Mouse (Mus musculus): Measurements from ENCODE around the gene Tmem183a. TPM values are rescaled to one million over a fixed set of nuclear protein-coding genes. Genes with fewer than 3 reads are reported as not detected.

Tmem183a gene
- polyA plus RNA-seq, 1 experiment, result 98.5 TPM

DNA sequence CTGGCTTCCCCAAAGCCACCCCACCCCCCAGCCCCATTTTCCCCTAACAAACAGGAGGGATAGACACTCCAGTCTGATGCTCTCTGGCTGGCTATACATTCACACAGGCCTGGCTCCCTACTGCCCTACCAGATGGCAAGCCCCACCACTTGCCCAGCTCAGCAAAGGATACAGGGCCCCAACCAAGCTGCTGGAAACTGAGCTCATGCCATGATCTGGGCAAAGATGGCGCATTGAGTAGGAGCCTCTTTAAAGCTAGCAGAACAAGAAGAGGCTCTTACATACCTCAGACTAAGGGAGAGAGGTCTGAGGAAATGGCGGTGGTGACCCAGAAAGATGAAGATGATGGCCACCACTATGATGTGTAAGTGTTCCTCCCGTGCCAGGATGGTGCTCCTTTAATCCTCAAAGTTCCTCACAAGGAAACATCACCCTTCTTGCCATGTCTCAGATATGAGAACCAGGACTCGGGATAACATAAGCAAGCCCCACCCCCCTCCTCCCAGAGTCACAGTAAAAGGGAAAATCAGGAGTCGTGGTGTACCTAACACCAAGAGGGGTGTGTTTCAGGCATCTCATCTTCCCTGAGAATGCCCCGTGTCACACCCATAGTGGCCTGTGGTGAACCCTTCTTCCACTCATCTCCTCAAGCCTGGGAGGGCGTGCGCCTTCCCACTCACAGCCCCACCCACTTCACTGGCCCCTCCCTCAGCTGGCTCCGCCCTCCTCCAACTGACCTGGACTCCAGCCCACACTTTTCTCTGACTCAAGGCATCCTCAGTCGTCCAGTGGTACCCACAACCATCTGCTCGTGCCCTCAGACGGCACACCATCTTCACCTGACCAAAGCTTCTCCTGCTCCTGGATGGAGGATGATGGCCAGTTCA, 25.6 kb downstream of the Tmem183a start:
- no peak for TF ChIP-seq CTCF (IDR thresholded peaks at IDR 0.05; ENCODE audit: borderline replicate concordance, control insufficient read depth, extremely low read depth, insufficient read depth, low read length, poor library complexity)
- TF ChIP-seq POLR2A (IDR thresholded peaks at IDR 0.05; ENCODE audit: control insufficient read depth, extremely low read depth, insufficient read depth, low read length, poor library complexity), result no peak
- no peak overlapping the region for H3K4me3 ChIP-seq (ENCODE audit: control insufficient read depth, insufficient read depth, low read length)
- no peak for DNase-seq
- no peak overlapping the region for H3K27ac ChIP-seq (ENCODE audit: control insufficient read depth, insufficient read depth, low read length)
- WGBS, result 90% methylated on average over 12 of the region's 12 CpGs
- no peaks in the 10 kb centered on the region for H3K36me3 ChIP-seq (ENCODE audit: control insufficient read depth, insufficient read depth, low read length)
- H3K27me3 ChIP-seq (ENCODE audit: control insufficient read depth, insufficient read depth, low read length), result no peaks in the 10 kb centered on the region
- H3K4me1 ChIP-seq (replicated peaks; ENCODE audit: control insufficient read depth, insufficient read depth, low read length), result peaks cover 44% of the 10 kb centered on the region

DNA sequence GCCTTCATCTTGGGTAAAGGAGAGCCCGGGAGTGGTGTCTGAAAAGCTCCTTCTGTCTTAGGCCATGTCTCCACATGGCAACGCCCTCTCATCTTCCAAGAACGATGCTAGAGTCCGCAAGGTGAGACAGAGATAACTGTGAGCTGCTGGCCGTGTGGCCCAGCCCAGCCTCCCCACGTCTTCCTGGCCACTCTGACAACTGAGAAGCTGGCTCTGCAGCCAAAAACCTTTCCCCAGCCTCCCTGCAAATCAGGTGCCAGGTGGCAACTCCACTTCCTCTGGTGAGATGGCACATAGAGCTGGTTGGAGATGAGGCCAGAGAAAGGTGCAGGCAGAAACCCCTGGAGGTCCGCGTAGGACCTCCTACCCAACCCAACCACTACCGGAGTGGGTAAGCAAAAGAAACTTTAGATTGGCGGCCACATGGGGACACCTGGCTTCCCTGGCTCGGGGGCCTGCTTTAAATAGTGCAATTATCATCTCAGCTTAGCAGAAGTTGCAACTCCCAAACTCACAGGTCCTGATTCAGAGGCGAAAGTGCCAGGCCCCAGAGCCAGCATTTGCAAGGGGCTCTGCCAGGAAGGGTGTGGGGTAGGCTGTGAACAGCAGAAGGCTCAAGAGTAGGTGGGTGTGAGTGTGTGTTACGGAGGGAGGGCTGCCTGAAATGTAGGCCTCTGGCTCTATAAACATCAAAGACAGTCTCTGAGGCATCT, 26.4 kb downstream of the Tmem183a start:
- H3K36me3 ChIP-seq (ENCODE audit: control insufficient read depth, insufficient read depth, low read length), result no peaks in the 10 kb centered on the region
- H3K4me3 ChIP-seq (ENCODE audit: control insufficient read depth, insufficient read depth, low read length), result no peak overlapping the region
- WGBS, result 38% methylated on average over 13 of the region's 13 CpGs
- peaks cover 44% of the 10 kb centered on the region for H3K4me1 ChIP-seq (replicated peaks; ENCODE audit: control insufficient read depth, insufficient read depth, low read length)
- TF ChIP-seq CTCF (IDR thresholded peaks at IDR 0.05; ENCODE audit: borderline replicate concordance, control insufficient read depth, extremely low read depth, insufficient read depth, low read length, poor library complexity), result no peak
- no peak for TF ChIP-seq POLR2A (IDR thresholded peaks at IDR 0.05; ENCODE audit: control insufficient read depth, extremely low read depth, insufficient read depth, low read length, poor library complexity)
- no peak for DNase-seq
- H3K27ac ChIP-seq (ENCODE audit: control insufficient read depth, insufficient read depth, low read length), result no peak overlapping the region
- no peaks in the 10 kb centered on the region for H3K27me3 ChIP-seq (ENCODE audit: control insufficient read depth, insufficient read depth, low read length)

DNA sequence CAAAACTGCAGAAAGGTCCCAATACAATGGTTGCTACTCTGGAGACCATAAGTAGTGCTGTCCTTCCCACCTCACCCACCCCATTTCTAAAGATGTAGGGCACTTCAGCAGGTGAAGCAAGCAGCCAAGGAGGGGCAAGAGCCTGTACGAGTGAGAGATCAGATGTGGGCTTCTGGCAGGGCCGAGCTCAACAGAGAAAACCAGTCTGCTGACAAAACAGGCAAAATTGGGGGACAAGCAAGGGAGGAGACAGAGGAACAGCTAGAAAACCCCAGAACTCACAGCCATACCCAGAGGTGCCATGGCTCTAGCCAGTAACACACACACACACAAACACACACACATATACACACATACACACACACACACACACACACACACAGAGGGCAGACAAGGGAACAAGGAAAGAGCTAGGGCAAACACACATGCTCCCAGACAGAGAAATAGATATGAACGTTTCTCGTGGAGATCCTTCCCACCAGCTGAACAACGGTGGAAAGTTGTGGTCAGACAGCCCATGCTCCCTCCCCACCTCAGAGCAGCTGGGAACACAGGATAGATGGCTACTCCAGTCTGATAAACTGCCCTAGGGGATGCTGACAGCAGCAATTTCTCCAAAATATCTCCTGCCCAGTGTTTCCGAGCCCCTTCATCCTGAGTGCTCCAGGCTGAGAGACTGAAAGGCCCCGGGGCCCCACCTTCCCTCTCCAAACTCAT, 27.5 kb downstream of the Tmem183a start:
- H3K27me3 ChIP-seq (ENCODE audit: control insufficient read depth, insufficient read depth, low read length), result no peaks in the 10 kb centered on the region
- DNase-seq, result no peak
- H3K4me1 ChIP-seq (replicated peaks; ENCODE audit: control insufficient read depth, insufficient read depth, low read length), result peaks cover 44% of the 10 kb centered on the region
- no peak overlapping the region for H3K4me3 ChIP-seq (ENCODE audit: control insufficient read depth, insufficient read depth, low read length)
- TF ChIP-seq POLR2A (IDR thresholded peaks at IDR 0.05; ENCODE audit: control insufficient read depth, extremely low read depth, insufficient read depth, low read length, poor library complexity), result no peak
- TF ChIP-seq CTCF (IDR thresholded peaks at IDR 0.05; ENCODE audit: borderline replicate concordance, control insufficient read depth, extremely low read depth, insufficient read depth, low read length, poor library complexity), result no peak; the same call in 1 of the 2 replicates
- H3K27ac ChIP-seq (ENCODE audit: control insufficient read depth, insufficient read depth, low read length), result no peak overlapping the region
- no peaks in the 10 kb centered on the region for H3K36me3 ChIP-seq (ENCODE audit: control insufficient read depth, insufficient read depth, low read length)
- 50% methylated on average over 7 of the region's 7 CpGs for WGBS

DNA sequence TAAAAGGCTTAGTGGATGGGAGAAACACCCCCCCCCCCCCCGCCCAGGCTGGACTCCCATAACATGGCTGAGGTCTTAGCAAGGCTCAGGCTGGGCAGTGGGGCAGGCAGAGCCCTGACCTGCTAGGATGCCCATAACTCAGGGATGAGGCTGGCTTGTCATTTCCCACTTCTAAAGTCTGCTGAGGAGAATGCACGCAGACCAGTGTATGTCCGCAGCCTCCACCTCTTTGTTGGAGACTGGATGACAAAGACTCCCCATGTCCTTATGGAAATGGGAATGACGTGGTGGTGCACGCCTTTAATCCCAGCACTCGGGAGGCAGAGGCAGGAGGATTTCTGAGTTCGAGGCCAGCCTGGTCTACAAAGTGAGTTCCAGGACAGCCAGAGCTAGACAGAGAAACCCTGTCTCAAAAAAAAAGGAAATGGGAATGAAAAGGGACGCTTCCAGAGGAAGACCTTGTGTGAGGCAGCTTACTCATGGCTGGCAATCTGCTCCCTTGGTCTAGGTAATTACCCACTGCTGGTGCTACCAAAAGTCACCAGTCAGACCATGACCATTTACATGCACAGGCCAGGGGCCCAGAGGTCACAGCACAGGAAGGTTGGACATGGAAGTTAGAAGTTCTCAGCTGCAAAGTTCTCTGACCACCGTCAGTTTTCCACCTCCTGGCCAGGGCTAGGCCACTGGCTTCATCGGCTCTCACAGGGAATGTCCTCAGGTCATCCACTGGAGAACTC, 28.2 kb downstream of the Tmem183a start:
- H3K36me3 ChIP-seq (ENCODE audit: control insufficient read depth, insufficient read depth, low read length), result no peaks in the 10 kb centered on the region

DNA sequence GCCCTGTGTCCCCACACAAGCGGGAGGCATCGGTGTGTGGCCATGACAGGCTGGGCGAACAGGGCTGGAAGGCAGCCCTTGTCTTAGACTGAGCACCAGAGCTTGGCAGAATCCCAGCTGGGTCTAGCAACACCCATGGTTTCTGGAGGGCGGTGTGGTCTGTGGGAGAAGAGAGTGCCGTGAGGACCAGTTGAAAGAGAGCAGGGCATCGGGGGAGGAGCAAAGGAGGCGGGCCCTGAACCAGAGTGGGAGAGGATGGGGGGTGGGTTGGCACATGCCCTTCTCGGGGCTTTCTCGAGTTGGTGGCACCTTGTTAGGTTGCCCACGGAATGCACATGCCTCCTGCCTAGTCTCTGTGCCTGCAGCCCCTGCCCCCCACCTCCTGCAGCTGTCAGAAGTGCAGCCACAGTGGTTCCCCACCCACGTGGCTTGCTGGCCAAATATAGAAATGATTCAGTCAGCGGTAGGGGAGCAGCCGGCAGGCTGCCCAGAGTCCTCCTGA, 29.0 kb downstream of the Tmem183a start, which contains the start of gene Ppfia4:
TSS of gene Ppfia4 (minus strand) at position 159 of the 502 bp plus-strand sequence.
- 3% methylated on average over 13 of the region's 13 CpGs for WGBS
- DNase-seq, result peak; percentile 44
- no peak within 1 kb of the TSS for H3K27ac ChIP-seq (ENCODE audit: control insufficient read depth, insufficient read depth, low read length)
- no peaks in the 10 kb centered on the region for H3K27me3 ChIP-seq (ENCODE audit: control insufficient read depth, insufficient read depth, low read length)
- H3K4me1 ChIP-seq (replicated peaks; ENCODE audit: control insufficient read depth, insufficient read depth, low read length), result peaks cover 44% of the 10 kb centered on the region
- no peak within 1 kb of the TSS for H3K4me3 ChIP-seq (ENCODE audit: control insufficient read depth, insufficient read depth, low read length)
- TF ChIP-seq POLR2A (IDR thresholded peaks at IDR 0.05; ENCODE audit: control insufficient read depth, extremely low read depth, insufficient read depth, low read length, poor library complexity) (no peak), CTCF (IDR thresholded peaks at IDR 0.05; ENCODE audit: borderline replicate concordance, control insufficient read depth, extremely low read depth, insufficient read depth, low read length, poor library complexity) (no peak)
- H3K36me3 ChIP-seq (ENCODE audit: control insufficient read depth, insufficient read depth, low read length), result no peaks in the 10 kb centered on the region

More for the DNA sequence above, 28.2 kb downstream of the Tmem183a start:
- Histone ChIP-seq H3K4me3 (ENCODE audit: control insufficient read depth, insufficient read depth, low read length) (no peak overlapping the region), H3K4me1 (replicated peaks; ENCODE audit: control insufficient read depth, insufficient read depth, low read length) (peaks cover 44% of the 10 kb centered on the region), H3K27ac (ENCODE audit: control insufficient read depth, insufficient read depth, low read length) (no peak overlapping the region), H3K27me3 (ENCODE audit: control insufficient read depth, insufficient read depth, low read length) (no peaks in the 10 kb centered on the region)
- TF ChIP-seq POLR2A (IDR thresholded peaks at IDR 0.05; ENCODE audit: control insufficient read depth, extremely low read depth, insufficient read depth, low read length, poor library complexity), result no peak
- TF ChIP-seq CTCF (IDR thresholded peaks at IDR 0.05; ENCODE audit: borderline replicate concordance, control insufficient read depth, extremely low read depth, insufficient read depth, low read length, poor library complexity), result no peak
- WGBS, result 90% methylated on average over 10 of the region's 10 CpGs
- DNase-seq, result no peak
